Mouse (Mus musculus) hindbrain, embryonic 16.5 days (tissue): ENCODE results near the gene Nr3c2. TPM values are rescaled to one million over a fixed set of nuclear protein-coding genes. Genes with fewer than 3 reads are reported as not detected.

Experiments used
- ATAC-seq: fragments of 200-750 bp; cut with Nextera tagmentation; 2 replicates; pipeline ENCODE4 v1.8.0; 2017; ENCODE audit warnings: moderate TSS enrichment, moderate library complexity
- H3K27ac ChIP-seq: fragments of 300-500 bp; sonication (generic); 2 replicates; pipeline ENCODE4 v1.5.1; 2014; ENCODE audit warnings: low read depth, mild to moderate bottlenecking, control low read depth, low read length, moderate library complexity
- H3K27me3 ChIP-seq: fragments of 300-500 bp; sonication (generic); replicated peaks from 2 replicates; pipeline ENCODE4 v1.6.1; 2014; ENCODE audit warnings: low read length; ENCODE audit not compliant: control insufficient read depth, insufficient read depth
- H3K36me3 ChIP-seq: fragments of 300-500 bp; sonication (generic); 2 replicates; pipeline ENCODE4 v1.6.1; 2014; ENCODE audit warnings: mild to moderate bottlenecking, low read length, moderate library complexity, mixed read lengths; ENCODE audit not compliant: control insufficient read depth, insufficient read depth
- H3K4me1 ChIP-seq: fragments of 300-500 bp; sonication (generic); 2 replicates; pipeline ENCODE4 v1.6.1; 2014; ENCODE audit warnings: low read depth, low read length; ENCODE audit not compliant: control insufficient read depth, insufficient read depth
- H3K4me2 ChIP-seq: fragments of 300-500 bp; sonication (generic); 2 replicates; pipeline ENCODE4 v1.6.1; 2014; ENCODE audit warnings: mild to moderate bottlenecking, low read length, control low read depth, moderate library complexity
- H3K4me3 ChIP-seq: fragments of 300-500 bp; sonication (generic); 2 replicates; pipeline ENCODE4 v1.5.1; 2014; ENCODE audit warnings: mild to moderate bottlenecking, low read length, control low read depth, moderate library complexity
- H3K9ac ChIP-seq: fragments of 300-500 bp; sonication (generic); 2 replicates; pipeline ENCODE4 v1.6.1; 2014; ENCODE audit warnings: low read depth, mild to moderate bottlenecking, control low read depth, low read length, moderate library complexity
- H3K9me3 ChIP-seq: fragments of 300-500 bp; sonication (generic); 2 replicates; pipeline ENCODE4 v1.6.1; 2014; ENCODE audit warnings: mild to moderate bottlenecking, low read length, moderate library complexity; ENCODE audit not compliant: control insufficient read depth
- WGBS: fragments of 180-500 bp; shearing (Covaris S2); extraction: QIAGEN DNeasy Blood & Tissue Kit; methylation state at CpG from one replicate; pipeline ENCODE4 v1.1.7; 2014; 5-methylcytosine and 5-hydroxymethylcytosine counted together
- polyA plus RNA-seq: library from polyadenylated mRNA; unstranded; fragments of >200 nt; fragmentation: Nextera tagmentation; extraction: Ambion mirVana; gene quantifications from 2 replicates; pipeline ENCODE4 v1.2.1, GENCODE M21; 2015

Gene Nr3c2
- polyA plus RNA-seq, 1 experiment from 2014 or later = 4.8 TPM

GRCm38 (mm10) chr8:77188298-77188697 lies 289.1 kb downstream of the Nr3c2 start:
- Histone ChIP-seq H3K4me2 (no peak overlapping the region), H3K4me3 (no peak overlapping the region), H3K27ac (no peak overlapping the region), H3K36me3 (no peaks in the 10 kb centered on the region), H3K9ac (no peak overlapping the region), H3K9me3 (no peaks in the 10 kb centered on the region), H3K4me1 (peaks cover 2% of the 10 kb centered on the region; the same call in 1 of the 2 replicates), H3K27me3 (no peaks in the 10 kb centered on the region)
- no peak for ATAC-seq
- WGBS = 71% methylated on average over 4 of the region's 4 CpGs

GRCm38 (mm10) chr8:77189318-77189717 lies 290.1 kb downstream of the Nr3c2 start:
- no peaks in the 10 kb centered on the region for H3K27me3 ChIP-seq
- H3K4me2 ChIP-seq = no peak overlapping the region
- 74% methylated on average over 9 of the region's 9 CpGs for WGBS
- no peak overlapping the region for H3K27ac ChIP-seq
- no peak; the same call in 1 of the 2 replicates for ATAC-seq
- H3K9ac ChIP-seq = no peak overlapping the region; the same call in 1 of the 2 replicates
- no peaks in the 10 kb centered on the region for H3K9me3 ChIP-seq
- H3K4me3 ChIP-seq = no peak overlapping the region
- H3K4me1 ChIP-seq = peaks cover 2% of the 10 kb centered on the region; the same call in 1 of the 2 replicates
- no peaks in the 10 kb centered on the region for H3K36me3 ChIP-seq

GRCm38 (mm10) chr8:77190393-77190792 lies 291.2 kb downstream of the Nr3c2 start:
- no peak overlapping the region for H3K4me2 ChIP-seq
- H3K9ac ChIP-seq = no peak overlapping the region
- no peaks in the 10 kb centered on the region for H3K36me3 ChIP-seq
- no peak overlapping the region for H3K4me3 ChIP-seq
- ATAC-seq = no peak
- no peaks in the 10 kb centered on the region for H3K9me3 ChIP-seq
- H3K4me1 ChIP-seq = peaks cover 2% of the 10 kb centered on the region; the same call in 1 of the 2 replicates
- no peak overlapping the region for H3K27ac ChIP-seq
- no peaks in the 10 kb centered on the region for H3K27me3 ChIP-seq
- 78% methylated on average over 3 of the region's 3 CpGs for WGBS

- WGBS = 89% methylated on average over 3 of the region's 3 CpGs
- H3K27ac ChIP-seq = no peak overlapping the region
These were observed 310.1 kb downstream of the Nr3c2 start for GRCm38 (mm10) chr8:77209297-77209696.

GRCm38 (mm10) chr8:77213893-77214464 lies 314.7 kb downstream of the Nr3c2 start:
- no peaks in the 10 kb centered on the region for H3K9me3 ChIP-seq
- no peak overlapping the region for H3K9ac ChIP-seq
- H3K4me3 ChIP-seq = no peak overlapping the region
- WGBS = 78% methylated on average over 3 of the region's 3 CpGs
- ATAC-seq = no peak
- H3K4me2 ChIP-seq = no peak overlapping the region
- no peaks in the 10 kb centered on the region for H3K36me3 ChIP-seq
- no peak overlapping the region for H3K27ac ChIP-seq
- H3K4me1 ChIP-seq = no peaks in the 10 kb centered on the region
- no peaks in the 10 kb centered on the region for H3K27me3 ChIP-seq

More at GRCm38 (mm10) chr8:77209297-77209696, 310.1 kb downstream of the Nr3c2 start:
- ATAC-seq = no peak
- no peaks in the 10 kb centered on the region for H3K27me3 ChIP-seq
- H3K36me3 ChIP-seq = no peaks in the 10 kb centered on the region
- no peak overlapping the region for H3K4me3 ChIP-seq
- no peaks in the 10 kb centered on the region for H3K9me3 ChIP-seq
- no peaks in the 10 kb centered on the region for H3K4me1 ChIP-seq
- H3K4me2 ChIP-seq = no peak overlapping the region
- H3K9ac ChIP-seq = no peak overlapping the region

- ATAC-seq = peak; percentile 37; the same call in 1 of the 2 replicates
- 67% methylated on average over 8 of the region's 8 CpGs for WGBS
- H3K36me3 ChIP-seq = no peaks in the 10 kb centered on the region
- H3K4me1 ChIP-seq = no peaks in the 10 kb centered on the region
- no peaks in the 10 kb centered on the region for H3K27me3 ChIP-seq
- H3K9me3 ChIP-seq = no peaks in the 10 kb centered on the region
- no peak overlapping the region for H3K4me3 ChIP-seq
- no peak overlapping the region for H3K4me2 ChIP-seq
- H3K9ac ChIP-seq = no peak overlapping the region
- no peak overlapping the region for H3K27ac ChIP-seq
These were observed 315.4 kb downstream of the Nr3c2 start for GRCm38 (mm10) chr8:77214665-77215064.

GRCm38 (mm10) chr8:77215191-77215590 lies 315.9 kb downstream of the Nr3c2 start:
- H3K36me3 ChIP-seq = no peaks in the 10 kb centered on the region
- H3K4me3 ChIP-seq = no peak overlapping the region
- H3K9ac ChIP-seq = no peak overlapping the region
- 76% methylated on average over 6 of the region's 6 CpGs for WGBS
- H3K4me2 ChIP-seq = no peak overlapping the region
- H3K27ac ChIP-seq = no peak overlapping the region
- no peaks in the 10 kb centered on the region for H3K27me3 ChIP-seq
- no peak for ATAC-seq
- no peaks in the 10 kb centered on the region for H3K4me1 ChIP-seq
- H3K9me3 ChIP-seq = no peaks in the 10 kb centered on the region

- WGBS = 77% methylated on average over 4 of the region's 4 CpGs
- H3K4me3 ChIP-seq = no peak overlapping the region
- no peak overlapping the region for H3K9ac ChIP-seq
- no peaks in the 10 kb centered on the region for H3K4me1 ChIP-seq
- no peaks in the 10 kb centered on the region for H3K27me3 ChIP-seq
- no peak overlapping the region for H3K4me2 ChIP-seq
- H3K9me3 ChIP-seq = no peaks in the 10 kb centered on the region
- no peak overlapping the region for H3K27ac ChIP-seq
- ATAC-seq = no peak
- no peaks in the 10 kb centered on the region for H3K36me3 ChIP-seq
These were observed 323.9 kb downstream of the Nr3c2 start for GRCm38 (mm10) chr8:77223123-77223522.

GRCm38 (mm10) chr8:77227742-77228141 lies 328.5 kb downstream of the Nr3c2 start:
- WGBS = 82% methylated on average over 5 of the region's 5 CpGs
- Histone ChIP-seq H3K9ac (no peak overlapping the region), H3K4me1 (no peaks in the 10 kb centered on the region), H3K27me3 (no peaks in the 10 kb centered on the region; the same call in 1 of the 2 replicates), H3K27ac (no peak overlapping the region), H3K36me3 (no peaks in the 10 kb centered on the region), H3K4me2 (no peak overlapping the region), H3K4me3 (no peak overlapping the region), H3K9me3 (no peaks in the 10 kb centered on the region)
- peak; percentile 50 for ATAC-seq
